In the genomic region with DNA sequence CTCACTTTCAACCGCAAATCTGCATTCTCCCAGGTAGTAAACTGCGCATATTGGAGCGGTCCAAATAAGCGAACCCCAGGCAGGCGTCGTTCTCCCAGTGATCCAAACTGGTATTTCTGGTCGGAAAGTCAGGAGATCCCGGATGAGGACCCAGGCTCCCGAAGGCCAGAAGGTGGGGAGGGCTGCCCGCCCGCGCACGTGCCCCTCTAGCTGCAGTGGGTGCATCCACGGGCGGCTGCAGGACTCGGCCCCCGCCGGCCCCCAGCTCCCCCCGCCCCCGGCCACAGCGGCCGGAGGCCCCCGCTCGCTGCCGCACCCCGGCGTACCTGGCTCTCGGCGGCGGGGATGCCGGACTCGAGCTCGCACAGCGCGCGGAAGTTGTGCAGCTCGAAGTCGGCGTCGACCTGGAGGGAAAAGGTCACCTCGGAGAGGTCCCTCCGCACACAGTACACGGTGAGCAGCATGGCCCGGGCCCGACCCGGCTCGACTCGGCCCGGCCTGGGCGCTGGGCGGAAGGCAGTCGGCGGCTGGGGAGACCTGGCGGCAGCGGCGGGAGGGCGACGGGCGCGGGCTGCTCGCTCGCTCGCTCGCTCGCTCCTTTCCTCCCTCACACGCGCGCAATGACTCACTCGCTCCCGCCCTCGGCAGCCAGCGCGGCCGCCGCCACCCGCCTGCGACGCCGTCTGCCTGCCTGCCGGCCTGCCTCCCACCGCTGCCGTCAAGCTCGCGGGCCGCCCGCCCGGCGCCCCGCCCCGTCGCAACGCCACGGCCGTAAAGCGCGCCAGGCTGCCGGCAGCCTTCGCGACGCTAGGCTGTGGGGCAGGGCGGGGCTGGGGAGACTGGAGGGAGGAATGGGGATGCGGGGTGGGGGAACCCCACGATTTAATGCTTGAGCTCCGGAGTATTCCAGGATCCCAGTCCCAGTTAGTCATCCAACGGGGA, we compare ENCODE assay signal across 8 mouse cellular contexts. TPM values are rescaled to one million over a fixed set of nuclear protein-coding genes. Genes with fewer than 3 reads are reported as not detected.
DNase-seq lines count a peak whose midpoint lies in the region; ATAC-seq and TF ChIP-seq lines count a peak whose summit lies in the region.

Gene Ddi2 (minus strand): TSS at position 689 of the 942 bp plus-strand sequence.

- no peaks in the 10 kb centered on the region for H3K27me3 ChIP-seq in C2C12 (ENCODE audit: control insufficient read depth, insufficient read depth, insufficient read length)
- peaks cover 4% of the 10 kb centered on the region for H3K27me3 ChIP-seq in erythroblast, embryonic 14.5 days (ENCODE audit: control insufficient read depth)
- no peaks in the 10 kb centered on the region for H3K27me3 ChIP-seq in heart, embryonic 12.5 days (replicated peaks)
- no peaks in the 10 kb centered on the region for H3K27me3 ChIP-seq in liver, embryonic 12.5 days (replicated peaks)
- no peaks in the 10 kb centered on the region for H3K27me3 ChIP-seq in stomach, embryonic 15.5 days (replicated peaks)

- H3K9ac ChIP-seq in heart, embryonic 12.5 days: peak within 1 kb of the TSS; percentile 97
- H3K9ac ChIP-seq in liver, embryonic 12.5 days: peak within 1 kb of the TSS; percentile 99
- peak within 1 kb of the TSS; percentile 77 for H3K9ac ChIP-seq in stomach, embryonic 15.5 days

- WGBS in heart, embryonic 12.5 days: under 1% methylated on average over 97 of the region's 105 CpGs
- 2% methylated on average over 86 of the region's 105 CpGs for WGBS in liver, embryonic 12.5 days (ENCODE audit: insufficient replicate concordance)
- WGBS in stomach, embryonic 15.5 days: under 1% methylated on average over 77 of the region's 105 CpGs

- peak within 1 kb of the TSS; percentile 96 for H3K27ac ChIP-seq in heart, embryonic 12.5 days (ENCODE audit: poor library complexity, severe bottlenecking)
- H3K27ac ChIP-seq in liver, embryonic 12.5 days: peak within 1 kb of the TSS; percentile 96
- H3K27ac ChIP-seq in stomach, embryonic 15.5 days: peak within 1 kb of the TSS; percentile 98

- no peak for TF ChIP-seq CTCF in C2C12 (IDR thresholded peaks at IDR 0.05; ENCODE audit: control insufficient read depth, insufficient read depth, insufficient read length)
- no peak for TF ChIP-seq CTCF in brain, embryonic 14.5 days (IDR thresholded peaks at IDR 0.05; ENCODE audit: borderline replicate concordance, extremely low read depth, insufficient read depth, insufficient read length)

- peak within 1 kb of the TSS; percentile 80 for H3K4me3 ChIP-seq in C2C12 (ENCODE audit: insufficient read depth, poor library complexity, severe bottlenecking)
- peak within 1 kb of the TSS; percentile 94 for H3K4me3 ChIP-seq in erythroblast, embryonic 14.5 days (replicated peaks)
- peak within 1 kb of the TSS; percentile 96 for H3K4me3 ChIP-seq in heart, embryonic 12.5 days
- H3K4me3 ChIP-seq in liver, embryonic 12.5 days: peak within 1 kb of the TSS; percentile 96
- H3K4me3 ChIP-seq in stomach, embryonic 15.5 days (replicated peaks): peak within 1 kb of the TSS; percentile 82

- peaks cover 12% of the 10 kb centered on the region for H3K36me3 ChIP-seq in C2C12 (ENCODE audit: control insufficient read depth, insufficient read depth)
- peaks cover 39% of the 10 kb centered on the region for H3K36me3 ChIP-seq in erythroblast, embryonic 14.5 days (ENCODE audit: control insufficient read depth)
- peaks cover 12% of the 10 kb centered on the region for H3K36me3 ChIP-seq in heart, embryonic 12.5 days
- peaks cover 25% of the 10 kb centered on the region for H3K36me3 ChIP-seq in liver, embryonic 12.5 days
- H3K36me3 ChIP-seq in stomach, embryonic 15.5 days: 0 out of 2 replicates have a peak, but pooled peaks cover 6% of the 10 kb centered on the region

- peak; percentile 96 for TF ChIP-seq POLR2A in brain, embryonic 14.5 days (IDR thresholded peaks at IDR 0.05; ENCODE audit: borderline replicate concordance, extremely low read depth, insufficient read depth, insufficient read length, poor library complexity, severe bottlenecking)

- H3K4me2 ChIP-seq in heart, embryonic 12.5 days: peak within 1 kb of the TSS; percentile 77
- peak within 1 kb of the TSS; percentile 93 for H3K4me2 ChIP-seq in liver, embryonic 12.5 days
- H3K4me2 ChIP-seq in stomach, embryonic 15.5 days: peak within 1 kb of the TSS; percentile 69

- peak within 1 kb of the TSS; percentile 80 for H3ac ChIP-seq in C2C12 (ENCODE audit: control insufficient read depth, insufficient read length, low read depth)

- H3K9me3 ChIP-seq in erythroblast, embryonic 14.5 days (ENCODE audit: control insufficient read depth, low read length): peaks cover 6% of the 10 kb centered on the region
- H3K9me3 ChIP-seq in heart, embryonic 12.5 days (replicated peaks): 0 out of 2 replicates have a peak, but pooled peaks cover 3% of the 10 kb centered on the region
- peaks cover 5% of the 10 kb centered on the region; the same call in 1 of the 2 replicates for H3K9me3 ChIP-seq in liver, embryonic 12.5 days (replicated peaks)
- H3K9me3 ChIP-seq in stomach, embryonic 15.5 days: no peaks in the 10 kb centered on the region

- peaks cover 66% of the 10 kb centered on the region for H3K4me1 ChIP-seq in erythroblast, embryonic 14.5 days (ENCODE audit: control insufficient read depth)
- peaks cover 33% of the 10 kb centered on the region for H3K4me1 ChIP-seq in heart, embryonic 12.5 days (replicated peaks)
- peaks cover 70% of the 10 kb centered on the region for H3K4me1 ChIP-seq in liver, embryonic 12.5 days
- H3K4me1 ChIP-seq in stomach, embryonic 15.5 days: peaks cover 33% of the 10 kb centered on the region

- peak; percentile 91 for ATAC-seq in heart, embryonic 12.5 days (ENCODE audit: insufficient number of reproducible peaks, low FRiP score)
- ATAC-seq in liver, embryonic 12.5 days: peak; percentile 88
- ATAC-seq in stomach, embryonic 15.5 days (ENCODE audit: insufficient read depth, low FRiP score, low read depth): peak; percentile 80

- H3K79me2 ChIP-seq in C2C12 (ENCODE audit: control insufficient read depth, insufficient read depth): peaks cover 51% of the 10 kb centered on the region

- peaks cover 46% of the 10 kb centered on the region for H3K79me3 ChIP-seq in C2C12 (ENCODE audit: low read depth)

- DNase-seq in brain, embryonic 14.5 days (ENCODE audit: low read depth): peak; percentile 97
- peak; percentile 95 for DNase-seq in kidney, postnatal 10 days
- peak; percentile 81 to 88 for DNase-seq in natural killer cell, adult 2 months (ENCODE audit: low spot score in 2 of 2)

TF ChIP-seq in C2C12, 6 proteins besides CTCF, POLR2A, EP300 and RAD21:
- TF ChIP-seq CEBPB (IDR thresholded peaks at IDR 0.05; ENCODE audit: low read depth): no peak
- no peak for TF ChIP-seq MYOG (IDR thresholded peaks at IDR 0.05; ENCODE audit: control insufficient read depth, extremely low read depth, insufficient read length)
- no peak for TF ChIP-seq FOSL1 (IDR thresholded peaks at IDR 0.05; ENCODE audit: insufficient read depth, low read length, poor library complexity, severe bottlenecking)
- TF ChIP-seq MAX (IDR thresholded peaks at IDR 0.05): no peak
- no peak for TF ChIP-seq MYOD1 (IDR thresholded peaks at IDR 0.05; ENCODE audit: control insufficient read depth, insufficient read length, low read depth)
- TF ChIP-seq USF1 (IDR thresholded peaks at IDR 0.05; ENCODE audit: low read depth): no peak

RNA-seq across cellular contexts. Expression of gene Ddi2, which starts in this region (rescaled TPM):
- polyA plus RNA-seq in C2C12 (2012; fragmentation: generic; extraction: Trizol): 12.8 TPM
- 14.2 and 19.5 TPM in 2 replicates for polyA plus RNA-seq in brain, embryonic 14.5 days (2012; rRNA removed)
- polyA plus RNA-seq in erythroblast, embryonic 14.5 days (2012): 0.58 and 0.85 TPM in 2 replicates
- 24.8 and 24.9 TPM in 2 replicates for polyA plus RNA-seq in heart, embryonic 12.5 days (2016; fragmentation: Nextera tagmentation; extraction: Ambion mirVana)
- polyA plus RNA-seq in liver, embryonic 12.5 days (2016; fragmentation: Nextera tagmentation; extraction: Ambion mirVana): 28.0 and 28.6 TPM in 2 replicates
- polyA plus RNA-seq in stomach, embryonic 15.5 days (2015; fragmentation: Nextera tagmentation; extraction: Ambion mirVana): 23.2 and 23.3 TPM in 2 replicates

Comparison
In these comparisons a context has a peak if more than half of its experiments do, and no peak if none do; other contexts are left out.
1. Peak in every context shown above with its lines: DNase-seq, ATAC-seq, H3K4me3 ChIP-seq and H3K27ac ChIP-seq.